ENCODE assay signal across 23 mouse cellular contexts in genomic region chr19:18846336-18846735, GRCm38 (mm10).
"Had no signal": no experiment of that assay in that cellular context is flagged by ENCODE, and none has a peak within 500 bp of the region (broad histone marks: within the 10 kb centered on the region; RNA-seq: fewer than 3 reads in every experiment).

No protein-coding gene starts in this region.

- H3K9ac ChIP-seq: forebrain, postnatal 0 days; heart, embryonic 12.5 days; hindbrain, embryonic 12.5 days; hindbrain, embryonic 14.5 days; limb, embryonic 12.5 days; liver, embryonic 13.5 days had no signal

- H3K27me3 ChIP-seq: heart, embryonic 12.5 days; hindbrain, embryonic 12.5 days; limb, embryonic 12.5 days; liver, embryonic 13.5 days had no signal

- H3K4me2 ChIP-seq: heart, embryonic 12.5 days; hindbrain, embryonic 12.5 days; hindbrain, embryonic 14.5 days; limb, embryonic 12.5 days; liver, embryonic 11.5 days; liver, embryonic 13.5 days had no signal

- ATAC-seq: forebrain, postnatal 0 days; hindbrain, embryonic 16.5 days; inflammation-experienced regulatory T-cells, adult 6 months had no signal

- H3K9me3 ChIP-seq: heart, embryonic 12.5 days; hindbrain, embryonic 10.5 days; hindbrain, embryonic 12.5 days; limb, embryonic 10.5 days; limb, embryonic 12.5 days; liver, embryonic 13.5 days had no signal

- H3K36me3 ChIP-seq: heart, embryonic 12.5 days; hindbrain, embryonic 10.5 days; hindbrain, embryonic 12.5 days; limb, embryonic 10.5 days; limb, embryonic 12.5 days; liver, embryonic 13.5 days had no signal

- DNase-seq: forebrain, postnatal 0 days; gastrocnemius, postnatal 25 days; heart, adult 2 months; heart, postnatal 10 days; heart, postnatal 4 days; kidney, adult 18-20 months; kidney, adult 8-10 months; kidney, postnatal 10 days; kidney, postnatal 25 days; kidney, postnatal 4 days; liver; liver, embryonic 13.5 days had no signal

- H3K27ac ChIP-seq: heart, adult 2 months; hindbrain, embryonic 10.5 days; hindbrain, embryonic 12.5 days; hindbrain, embryonic 14.5 days; layer of hippocampus, adult 2 months; left cerebral cortex, adult 2 months; limb, embryonic 10.5 days; limb, embryonic 12.5 days; liver, embryonic 13.5 days had no signal

- H3K4me1 ChIP-seq: heart, embryonic 12.5 days; hindbrain, embryonic 10.5 days; hindbrain, embryonic 12.5 days; limb, embryonic 10.5 days; limb, embryonic 12.5 days; liver, embryonic 13.5 days had no signal

- H3K4me3 ChIP-seq: heart, adult 2 months; heart, embryonic 12.5 days; hindbrain, embryonic 10.5 days; hindbrain, embryonic 12.5 days; layer of hippocampus, adult 2 months; left cerebral cortex, adult 2 months; limb, embryonic 10.5 days; limb, embryonic 12.5 days; liver, embryonic 13.5 days had no signal
